Mouse (Mus musculus): ENCODE results near the gene Sp2. TPM values are rescaled to one million over a fixed set of nuclear protein-coding genes. Genes with fewer than 3 reads are reported as not detected.

Sp2 gene
- polyA plus RNA-seq, 1 experiment from 2014 or later = 26.3 TPM

DNA sequence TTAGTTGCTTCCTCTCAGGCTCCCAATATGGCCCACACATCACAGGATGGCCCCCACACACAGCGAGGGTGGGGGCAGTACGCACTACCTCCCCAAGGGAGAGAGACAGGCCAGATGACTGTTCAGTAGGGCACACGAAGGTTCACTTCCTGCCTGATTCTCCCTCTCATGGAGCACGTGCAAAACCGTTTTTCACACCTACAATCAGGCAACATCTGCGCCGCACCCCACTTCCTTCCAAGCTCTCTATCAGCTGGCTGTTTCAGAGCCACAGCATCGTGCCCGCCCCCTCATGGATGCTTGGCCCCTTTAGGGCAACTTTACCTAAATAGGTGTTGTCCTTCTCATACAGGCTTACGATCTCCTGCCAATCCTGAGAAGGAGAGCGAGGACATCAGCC is 70.1 kb downstream of the Sp2 start:
- Histone ChIP-seq H3K27me3 (ENCODE audit: control insufficient read depth, insufficient read depth, low read length) (no peaks in the 10 kb centered on the region), H3K4me2 (no peak overlapping the region), H3K4me1 (ENCODE audit: control insufficient read depth, insufficient read depth, low read length) (peaks cover 18% of the 10 kb centered on the region), H3K4me3 (ENCODE audit: low read depth, low read length) (no peak overlapping the region), H3K27ac (ENCODE audit: low read depth, low read length) (no peak overlapping the region), H3K36me3 (ENCODE audit: control insufficient read depth, insufficient read depth, low read length) (peaks cover 9% of the 10 kb centered on the region; the same call in 1 of the 2 replicates), H3K9ac (ENCODE audit: low read length) (no peak overlapping the region), H3K9me3 (ENCODE audit: control insufficient read depth, low read length) (no peaks in the 10 kb centered on the region)
- DNase-seq (ENCODE audit: low spot score, missing footprints) (no peak), ATAC-seq (ENCODE audit: low FRiP score) (no peak)
- WGBS = 90% methylated on average over 11 of the region's 11 CpGs

DNA sequence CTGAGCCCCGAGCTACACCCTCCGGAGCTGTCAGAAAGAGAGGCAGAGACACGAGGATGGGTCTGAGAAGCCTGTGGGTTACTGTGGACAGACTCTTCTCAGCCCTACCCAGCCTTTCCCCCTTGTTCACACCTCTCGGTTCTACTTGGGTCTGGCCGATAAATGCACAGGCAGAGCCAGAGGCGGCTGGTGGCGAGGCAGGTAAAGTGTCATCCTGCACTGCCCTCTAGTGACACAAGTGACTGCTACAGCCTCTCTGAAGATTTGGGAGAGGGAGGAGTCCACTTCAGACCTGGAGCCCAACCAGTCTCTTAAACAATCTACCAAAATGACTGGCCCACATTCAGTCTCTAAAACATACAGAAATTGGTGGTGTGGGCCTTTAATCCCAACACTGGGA is 72.8 kb downstream of the Sp2 start:
- peaks cover 10% of the 10 kb centered on the region; the same call in 1 of the 2 replicates for H3K36me3 ChIP-seq (ENCODE audit: control insufficient read depth, insufficient read depth, low read length)
- no peak overlapping the region for H3K4me3 ChIP-seq (ENCODE audit: low read depth, low read length)
- H3K9me3 ChIP-seq (ENCODE audit: control insufficient read depth, low read length) = no peaks in the 10 kb centered on the region
- ATAC-seq (ENCODE audit: low FRiP score) = peak; percentile 69
- no peak overlapping the region for H3K27ac ChIP-seq (ENCODE audit: low read depth, low read length)
- peak; percentile 97 for DNase-seq (ENCODE audit: low spot score, missing footprints)
- WGBS = 26% methylated on average over 7 of the region's 7 CpGs
- peak overlapping the region; percentile 48; the same call in 1 of the 2 replicates for H3K9ac ChIP-seq (ENCODE audit: low read length)
- no peak overlapping the region for H3K4me2 ChIP-seq
- peaks cover 35% of the 10 kb centered on the region for H3K4me1 ChIP-seq (ENCODE audit: control insufficient read depth, insufficient read depth, low read length)
- H3K27me3 ChIP-seq (ENCODE audit: control insufficient read depth, insufficient read depth, low read length) = no peaks in the 10 kb centered on the region

DNA sequence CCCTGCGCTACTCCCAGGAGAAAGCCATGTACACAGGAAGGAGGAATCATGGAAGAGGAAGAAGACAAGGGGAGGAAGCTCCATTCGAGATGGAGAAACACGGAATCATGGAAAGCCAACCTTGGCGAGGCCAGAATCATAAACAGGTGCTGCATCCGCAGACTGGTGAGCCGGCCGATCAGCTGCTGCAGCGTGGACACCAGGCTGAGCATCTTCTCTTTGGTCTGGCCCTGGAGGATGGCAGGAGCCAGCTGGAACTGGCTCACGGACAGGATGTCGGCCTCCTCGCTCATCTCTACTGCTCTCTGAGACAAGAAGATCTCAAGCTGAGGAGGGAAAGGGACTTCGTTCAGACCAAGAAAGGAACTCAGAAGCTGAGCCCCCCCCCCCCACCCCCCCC is 74.2 kb downstream of the Sp2 start:
- no peak overlapping the region for H3K4me3 ChIP-seq (ENCODE audit: low read depth, low read length)
- no peak overlapping the region for H3K4me2 ChIP-seq
- peak overlapping the region; percentile 75; the same call in 1 of the 2 replicates for H3K27ac ChIP-seq (ENCODE audit: low read depth, low read length)
- H3K27me3 ChIP-seq (ENCODE audit: control insufficient read depth, insufficient read depth, low read length) = no peaks in the 10 kb centered on the region
- no peaks in the 10 kb centered on the region for H3K9me3 ChIP-seq (ENCODE audit: control insufficient read depth, low read length)
- H3K9ac ChIP-seq (ENCODE audit: low read length) = peak overlapping the region; percentile 15; the same call in 1 of the 2 replicates
- WGBS = 90% methylated on average over 12 of the region's 12 CpGs
- ATAC-seq (ENCODE audit: low FRiP score) = no peak
- peaks cover 44% of the 10 kb centered on the region for H3K4me1 ChIP-seq (ENCODE audit: control insufficient read depth, insufficient read depth, low read length)
- H3K36me3 ChIP-seq (ENCODE audit: control insufficient read depth, insufficient read depth, low read length) = peaks cover 10% of the 10 kb centered on the region; the same call in 1 of the 2 replicates
- no peak for DNase-seq (ENCODE audit: low spot score, missing footprints)

DNA sequence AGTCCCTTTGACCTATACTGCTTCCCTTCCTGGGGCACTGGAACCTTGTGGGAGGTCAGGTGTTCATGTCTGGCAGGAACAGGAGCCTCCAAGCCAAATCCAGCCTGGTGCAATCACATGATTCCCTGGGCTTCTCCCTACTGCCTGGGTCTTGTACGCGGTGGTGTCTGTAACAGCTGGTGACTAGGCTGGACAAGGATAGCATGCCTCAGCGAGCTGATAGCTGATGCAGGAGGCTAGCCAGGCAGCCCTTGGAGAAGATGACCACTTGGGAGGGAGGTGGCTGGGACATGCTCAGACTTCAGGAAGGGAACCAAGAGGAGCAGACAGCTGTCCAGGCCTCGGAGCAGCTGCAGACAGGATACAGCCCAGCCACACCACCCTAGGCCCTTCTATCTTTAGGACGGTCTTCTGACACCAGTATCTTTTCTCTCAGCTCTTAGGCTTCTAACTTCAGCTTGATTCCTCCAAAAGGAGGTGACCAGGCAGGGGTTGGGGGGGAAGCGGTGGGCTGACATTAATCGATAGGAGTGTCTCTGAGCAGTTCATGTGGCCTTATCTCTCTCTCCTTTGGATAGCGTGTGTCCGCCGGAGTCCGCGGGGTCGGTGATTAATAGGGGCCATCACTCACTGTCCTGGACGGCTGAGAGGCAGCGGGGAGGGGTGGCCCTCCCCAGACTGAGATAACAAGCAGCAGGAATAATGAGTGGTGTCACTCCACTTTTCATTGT is 76.2 kb downstream of the Sp2 start:
- Histone ChIP-seq H3K4me2 (no peak overlapping the region), H3K27me3 (ENCODE audit: control insufficient read depth, insufficient read depth, low read length) (no peaks in the 10 kb centered on the region), H3K36me3 (ENCODE audit: control insufficient read depth, insufficient read depth, low read length) (peaks cover 10% of the 10 kb centered on the region; the same call in 1 of the 2 replicates), H3K9me3 (ENCODE audit: control insufficient read depth, low read length) (no peaks in the 10 kb centered on the region), H3K27ac (ENCODE audit: low read depth, low read length) (peak overlapping the region; percentile 75), H3K4me1 (ENCODE audit: control insufficient read depth, insufficient read depth, low read length) (peaks cover 63% of the 10 kb centered on the region), H3K4me3 (ENCODE audit: low read depth, low read length) (no peak overlapping the region), H3K9ac (ENCODE audit: low read length) (peak overlapping the region; percentile 53)
- DNase-seq (ENCODE audit: low spot score, missing footprints) (no peak), ATAC-seq (ENCODE audit: low FRiP score) (no peak)
- WGBS = 45% methylated on average over 15 of the region's 15 CpGs

Other genes starting within 250 kb of the Sp2 start
- 15.3 and 18.8 TPM in 2 replicates for gene Snx11, start 205.4 kb downstream of the Sp2 start, polyA plus RNA-seq (2014; fragmentation: Nextera tagmentation; extraction: Ambion mirVana)
- 167 and 169 TPM in 2 replicates for gene Cbx1, start 193.8 kb downstream of the Sp2 start, polyA plus RNA-seq (2014; fragmentation: Nextera tagmentation; extraction: Ambion mirVana)
- 31.7 and 35.2 TPM in 2 replicates for gene Nfe2l1, start 153.0 kb downstream of the Sp2 start, polyA plus RNA-seq (2014; fragmentation: Nextera tagmentation; extraction: Ambion mirVana)
- 47.5 and 51.1 TPM in 2 replicates for gene Copz2, start 133.1 kb downstream of the Sp2 start, polyA plus RNA-seq (2014; fragmentation: Nextera tagmentation; extraction: Ambion mirVana)
- gene Cdk5rap3, start 66.5 kb downstream of the Sp2 start, polyA plus RNA-seq (2014; fragmentation: Nextera tagmentation; extraction: Ambion mirVana) = 91.4 and 92.8 TPM in 2 replicates
- gene Prr15l, start 54.9 kb downstream of the Sp2 start, polyA plus RNA-seq (2014; fragmentation: Nextera tagmentation; extraction: Ambion mirVana) = 0.12 and 0.19 TPM in 2 replicates
- gene Pnpo, start 39.0 kb downstream of the Sp2 start, polyA plus RNA-seq (2014; fragmentation: Nextera tagmentation; extraction: Ambion mirVana) = 23.1 and 24.4 TPM in 2 replicates
- gene Sp6, start 30.4 kb upstream of the Sp2 start, polyA plus RNA-seq (2014; fragmentation: Nextera tagmentation; extraction: Ambion mirVana) = not detected in 2 replicates
- 21.3 and 22.1 TPM in 2 replicates for gene Scrn2, start 47.0 kb upstream of the Sp2 start, polyA plus RNA-seq (2014; fragmentation: Nextera tagmentation; extraction: Ambion mirVana)
- 2.7 TPM in 2 replicates for gene Lrrc46, start 58.4 kb upstream of the Sp2 start, polyA plus RNA-seq (2014; fragmentation: Nextera tagmentation; extraction: Ambion mirVana)
- gene Mrpl10, start 58.6 kb upstream of the Sp2 start, polyA plus RNA-seq (2014; fragmentation: Nextera tagmentation; extraction: Ambion mirVana) = 71.0 and 72.2 TPM in 2 replicates
- gene Osbpl7, start 67.7 kb upstream of the Sp2 start, polyA plus RNA-seq (2014; fragmentation: Nextera tagmentation; extraction: Ambion mirVana) = 4.2 and 4.8 TPM in 2 replicates
- 0.12 and 0.14 TPM in 2 replicates for gene Tbx21, start 132.4 kb upstream of the Sp2 start, polyA plus RNA-seq (2014; fragmentation: Nextera tagmentation; extraction: Ambion mirVana)
- 2.8 and 3.6 TPM in 2 replicates for gene Tbkbp1, start 168.5 kb upstream of the Sp2 start, polyA plus RNA-seq (2014; fragmentation: Nextera tagmentation; extraction: Ambion mirVana)
- gene Kpnb1, start 204.9 kb upstream of the Sp2 start, polyA plus RNA-seq (2014; fragmentation: Nextera tagmentation; extraction: Ambion mirVana) = 111 and 116 TPM in 2 replicates